Mouse (Mus musculus) central nervous system, embryonic 14 days (tissue): ENCODE data around the gene Gp6. TPM values are rescaled to one million over a fixed set of nuclear protein-coding genes. Genes with fewer than 3 reads are reported as not detected.

Source experiments
- polyA plus RNA-seq: library from polyadenylated mRNA; depleted of rRNA; stranded (reverse); fragments of >200 nt; gene quantifications from 2 replicates; pipeline ENCODE4 v1.2.3, GENCODE M21; 2012; rRNA removed

Gp6 gene
- 0.03 and 0.07 TPM in 2 replicates for polyA plus RNA-seq

DNA sequence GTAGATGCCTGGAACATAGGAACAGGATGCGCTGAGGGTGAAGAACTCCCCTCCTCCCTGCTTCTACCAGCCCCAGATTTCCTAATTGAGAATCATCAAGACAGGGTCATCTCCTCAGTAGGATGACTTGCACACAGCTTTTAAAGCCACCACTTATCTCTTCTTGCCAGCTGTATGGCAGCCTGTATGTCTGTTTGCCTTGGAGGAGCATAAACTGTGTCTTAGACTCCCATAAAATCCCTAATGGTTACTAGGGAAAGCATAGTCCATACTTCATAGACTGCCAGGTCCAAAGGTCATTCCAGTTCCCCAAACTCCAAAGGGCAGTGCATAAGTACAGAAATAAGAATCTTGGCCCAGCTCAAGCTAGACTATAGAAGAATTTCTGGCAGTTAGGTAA lies at the start of gene Gp6:
Gene Gp6, minus strand, starts transcription at position 15 of the 400 bp plus-strand sequence.

DNA sequence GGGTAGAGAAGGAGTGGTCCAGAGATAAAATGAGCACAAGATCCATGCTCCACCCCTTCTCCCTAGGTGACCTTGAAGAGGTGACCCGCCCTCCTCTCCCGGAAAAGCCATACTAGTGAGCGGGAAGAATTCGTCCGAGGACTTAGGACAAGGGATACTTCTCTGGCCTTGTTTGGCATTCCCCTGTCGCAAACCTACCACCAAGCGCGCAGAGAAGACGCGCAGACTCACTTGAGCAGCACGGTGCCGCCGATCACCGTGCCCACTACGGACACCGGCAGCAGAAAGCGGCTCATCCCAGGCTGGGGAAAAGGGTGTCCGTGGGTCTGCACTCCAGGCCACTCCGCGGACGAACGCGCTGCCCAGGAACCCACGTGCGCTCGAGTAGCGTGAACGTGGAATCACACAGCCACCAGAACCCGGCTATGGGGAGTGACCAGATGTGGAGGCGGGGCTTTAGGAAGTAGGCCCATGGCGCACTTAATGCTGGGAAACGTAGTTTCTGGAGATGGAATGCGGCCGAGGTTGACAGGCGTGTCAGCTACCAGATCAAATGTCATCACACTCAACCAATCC lies 47.8 kb upstream of the Gp6 start, which contains the start of gene Rdh13:
Gene Rdh13, minus strand, starts transcription at position 434 of the 576 bp plus-strand sequence.

DNA sequence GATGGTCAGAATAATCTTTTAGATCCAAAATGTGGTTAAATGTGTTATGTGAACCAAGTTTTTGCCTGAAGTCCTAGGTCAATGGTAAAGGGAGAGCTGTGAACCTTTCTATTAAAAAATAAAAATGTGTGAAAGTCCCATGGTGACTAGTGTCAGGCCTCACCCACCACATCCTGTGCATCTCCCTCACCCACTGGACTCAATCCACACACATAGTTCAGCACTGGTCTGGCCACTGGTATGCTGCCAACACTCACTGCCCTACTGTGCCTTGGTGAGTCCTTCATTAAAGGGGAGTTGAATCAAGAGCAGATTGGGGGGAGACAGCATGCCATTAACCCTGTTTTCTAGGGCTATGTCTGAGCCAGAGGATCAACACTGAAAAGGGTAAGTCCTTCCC lies 60.0 kb downstream of the Gp6 start, which contains the start of gene Ncr1:
Gene Ncr1, plus strand, starts transcription at position 216 of the 400 bp plus-strand sequence.

Other genes with a start within 250 kb of the Gp6 start
- gene Leng9, start 247.4 kb downstream of the Gp6 start, polyA plus RNA-seq, result 4.4 and 4.5 TPM in 2 replicates
- gene Cdc42ep5, start 232.9 kb downstream of the Gp6 start, polyA plus RNA-seq, result 8.3 and 19.8 TPM in 2 replicates
- 0.02 TPM in 1 of 2 replicates, not detected in the other for gene Lilra5, start 160.0 kb downstream of the Gp6 start, polyA plus RNA-seq
- not detected in 2 replicates for gene Ncr1, start 60.0 kb downstream of the Gp6 start, polyA plus RNA-seq
- gene Rdh13, start 47.9 kb upstream of the Gp6 start, polyA plus RNA-seq, result 31.2 and 34.3 TPM in 2 replicates
- gene Eps8l1, start 62.9 kb upstream of the Gp6 start, polyA plus RNA-seq, result 3.0 and 5.5 TPM in 2 replicates
- 97.6 and 105 TPM in 2 replicates for gene Ppp1r12c, start 103.9 kb upstream of the Gp6 start, polyA plus RNA-seq
- gene Tnnt1, start 118.6 kb upstream of the Gp6 start, polyA plus RNA-seq, result 3.6 and 45.1 TPM in 2 replicates
- gene Tnni3, start 126.5 kb upstream of the Gp6 start, polyA plus RNA-seq, result 6.4 and 7.6 TPM in 2 replicates
- 6.0 and 6.2 TPM in 2 replicates for gene Dnaaf3, start 134.7 kb upstream of the Gp6 start, polyA plus RNA-seq
- 74.4 and 85.2 TPM in 2 replicates for gene Syt5, start 149.8 kb upstream of the Gp6 start, polyA plus RNA-seq
- 0.98 and 1.2 TPM in 2 replicates for gene Ptprh, start 206.3 kb upstream of the Gp6 start, polyA plus RNA-seq
- 59.1 and 59.5 TPM in 2 replicates for gene Tmem86b, start 233.7 kb upstream of the Gp6 start, polyA plus RNA-seq